Mouse (Mus musculus) brain, adult 10 weeks (tissue): ENCODE data around the gene Rasl11a. TPM values are rescaled to one million over a fixed set of nuclear protein-coding genes. Genes with fewer than 3 reads are reported as not detected.

ENCODE experiments used
- polyA plus RNA-seq: library from polyadenylated mRNA; stranded (reverse); fragments of 350-450 nt; fragmentation: Illumina TruSeq; extraction: RNeasy Lipid Tissue Mini Kit (QIAGEN cat#74804); gene quantifications from one replicate; pipeline ENCODE4 v1.2.3, GENCODE M21; 2015; ENCODE audit warnings: low read depth, low replicate concordance

Rasl11a gene
- 13.8 TPM for polyA plus RNA-seq

DNA sequence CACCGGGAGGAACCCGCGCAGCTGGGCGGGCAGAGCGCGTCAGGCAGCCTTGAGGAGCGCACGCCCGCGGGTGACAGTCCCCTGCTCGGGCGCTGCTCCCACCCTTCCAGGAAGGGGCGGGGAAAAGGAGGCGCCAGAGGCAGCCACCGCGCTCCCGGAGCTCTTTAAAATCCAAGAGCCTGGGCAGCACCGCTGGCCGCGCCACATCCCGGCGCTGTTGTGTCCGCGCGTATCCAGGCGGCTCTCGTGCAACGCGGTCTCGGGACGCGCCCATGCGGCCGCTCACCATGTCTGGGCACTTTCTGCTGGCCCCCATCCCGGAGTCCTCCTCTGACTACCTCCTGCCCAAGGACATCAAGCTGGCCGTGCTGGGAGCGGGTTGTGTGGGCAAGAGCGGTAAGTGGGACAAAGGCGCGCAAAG lies at the start of gene Rasl11a:
TSS of gene Rasl11a (plus strand) at position 127 of the 421 bp plus-strand sequence.

DNA sequence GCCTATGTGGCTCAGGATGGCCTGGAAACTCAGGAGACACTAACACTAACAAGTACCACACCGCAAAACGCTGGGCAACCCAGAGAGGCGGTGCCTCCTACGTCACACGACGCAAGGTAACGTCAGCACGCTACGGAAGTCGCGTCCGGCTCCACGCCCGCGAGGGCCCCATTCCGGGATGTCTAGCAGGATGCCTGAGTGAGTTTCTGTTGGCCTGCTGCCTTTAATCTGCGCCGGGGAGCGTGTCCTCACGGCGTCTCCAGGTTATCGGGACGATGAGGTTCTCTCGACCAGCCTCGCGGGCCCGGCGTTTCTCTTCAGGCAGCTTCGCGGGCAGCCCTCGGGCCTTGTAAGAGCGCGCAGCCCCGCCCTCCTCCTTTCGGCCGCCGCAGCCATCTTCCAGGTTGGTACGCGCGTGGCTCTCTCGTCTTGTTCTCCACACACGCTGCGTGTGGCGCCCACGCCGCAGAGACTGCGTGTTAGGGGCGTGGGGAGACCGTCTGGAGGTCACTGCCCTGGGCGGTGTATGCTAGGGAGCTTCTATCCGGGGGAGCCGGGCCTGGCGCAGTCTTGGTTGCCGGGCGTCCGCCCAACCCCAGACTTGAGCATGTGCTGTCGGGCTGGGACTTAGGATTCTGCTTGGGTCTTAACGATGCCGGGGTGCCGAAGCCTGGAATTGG lies 12.0 kb upstream of the Rasl11a start, which contains the start of gene Rpl21:
TSS of gene Rpl21 (plus strand) at position 122 of the 680 bp plus-strand sequence.

Other genes starting within 250 kb of the Rasl11a start
- 35.0 TPM for gene Usp12, start 50.1 kb upstream of the Rasl11a start, polyA plus RNA-seq
- 694 TPM for gene Rpl21, start 12.2 kb upstream of the Rasl11a start, polyA plus RNA-seq
- gene Gtf3a, start 103.6 kb downstream of the Rasl11a start, polyA plus RNA-seq = 49.1 TPM
- 27.1 TPM for gene Mtif3, start 118.7 kb downstream of the Rasl11a start, polyA plus RNA-seq
- 2.9 TPM for gene Lnx2, start 231.5 kb downstream of the Rasl11a start, polyA plus RNA-seq
- 118 TPM for gene Polr1d, start 232.0 kb downstream of the Rasl11a start, polyA plus RNA-seq